Mouse (Mus musculus) frontal cortex, postnatal 10 days (tissue): ENCODE measurements around the gene Chst11.

ENCODE experiments used
- DNase-seq, 2 experiments: peaks; one replicate each; pipeline ENCODE4 v3.0.0; 2022; ENCODE audit warnings: low spot score in 2 of 2, mixed read lengths in 1 of 2

Gene Chst11

DNA sequence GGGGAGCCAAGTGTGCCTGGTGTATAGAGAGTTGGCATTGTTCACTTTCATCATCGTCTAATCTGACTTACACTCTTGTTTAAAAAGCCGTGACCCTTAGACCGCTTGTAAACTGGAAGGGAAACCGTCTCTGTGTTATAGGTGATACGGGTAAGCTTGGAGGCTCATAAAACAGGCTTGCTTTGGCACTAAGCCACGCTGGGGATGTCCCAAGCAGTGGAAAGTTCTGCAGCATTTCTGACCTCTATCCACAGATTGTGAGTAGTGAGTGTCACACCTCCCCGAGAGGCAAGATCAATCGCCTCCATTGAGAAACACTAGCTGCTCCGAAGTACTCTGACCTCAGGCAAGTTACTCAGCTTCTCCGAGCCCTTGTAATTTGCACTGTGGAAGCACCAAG, 47.3 kb downstream of the Chst11 start:
- DNase-seq = no peak

DNA sequence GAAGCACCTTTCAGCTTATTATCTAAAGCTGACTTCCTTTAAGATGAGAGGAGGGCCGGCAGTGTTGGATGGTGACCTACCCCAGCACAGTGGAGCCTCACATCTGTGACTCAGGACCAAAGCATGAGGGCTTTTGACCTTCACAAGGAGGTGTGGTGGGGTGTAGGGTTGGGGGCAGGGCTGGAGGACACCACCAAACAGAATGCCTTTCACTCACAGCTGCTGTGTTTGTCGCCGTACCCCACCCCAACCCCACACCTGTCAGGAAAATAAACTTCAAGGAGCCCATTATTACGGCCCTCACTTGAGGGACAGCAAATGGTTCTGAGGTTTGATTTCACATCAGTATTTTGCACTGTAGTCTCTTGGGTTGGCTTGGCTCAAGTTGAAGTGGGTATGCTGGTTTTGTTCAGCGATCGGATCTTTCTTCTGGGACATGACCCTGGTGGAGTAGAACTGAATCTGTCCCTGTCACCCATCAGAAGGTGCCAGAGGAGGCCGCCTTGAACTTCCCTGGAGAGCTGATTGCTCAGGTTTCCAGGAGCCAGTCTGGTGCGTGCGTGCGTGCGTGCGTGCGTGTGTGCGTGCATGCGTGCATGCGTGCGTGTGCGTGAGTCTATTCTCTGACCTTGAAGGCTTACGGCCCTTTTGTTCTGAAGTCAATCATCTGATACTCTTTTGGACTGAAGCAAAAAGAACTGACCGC, 51.2 kb downstream of the Chst11 start:
- DNase-seq = no peak

DNA sequence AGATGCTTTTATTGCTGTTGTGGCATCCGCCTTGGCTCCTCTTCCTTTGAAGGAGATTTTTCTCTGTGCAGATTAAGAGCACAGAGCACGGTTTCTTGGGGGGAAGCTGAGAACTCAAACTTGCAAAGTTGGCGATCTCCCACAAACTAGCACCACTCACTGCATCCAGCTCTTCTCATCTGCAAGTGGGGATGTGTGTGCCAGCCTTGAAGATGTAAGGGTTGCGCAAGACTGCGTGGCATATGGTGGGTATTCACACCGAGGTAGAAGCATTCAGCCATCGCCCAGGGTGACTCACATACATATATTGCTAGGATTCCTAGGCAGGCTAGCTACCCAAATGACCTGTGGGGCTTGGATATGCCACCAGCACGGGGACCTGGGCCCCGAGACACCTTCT, 52.9 kb downstream of the Chst11 start:
- DNase-seq = peak in 1 of 2 experiments; percentile 41

DNA sequence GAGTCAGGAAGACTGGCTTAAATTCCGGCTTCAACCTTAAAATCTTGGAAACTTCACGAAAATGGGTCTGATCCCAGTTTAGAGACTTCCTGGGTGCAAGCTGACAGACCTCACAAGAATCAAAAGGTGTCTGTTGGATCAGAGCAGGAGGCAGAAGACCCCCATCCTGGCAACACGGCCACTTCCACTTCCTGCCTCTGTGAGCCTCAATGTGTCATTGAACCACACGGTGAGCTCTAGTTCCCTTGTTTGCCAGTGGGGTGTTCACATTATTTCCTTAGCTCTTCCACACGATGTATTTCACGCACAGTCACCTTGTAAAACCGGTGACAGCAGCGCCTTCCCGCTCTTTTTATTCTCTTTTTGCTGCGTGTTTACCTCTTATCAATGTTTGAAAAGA, 54.1 kb downstream of the Chst11 start:
- DNase-seq = no peak

DNA sequence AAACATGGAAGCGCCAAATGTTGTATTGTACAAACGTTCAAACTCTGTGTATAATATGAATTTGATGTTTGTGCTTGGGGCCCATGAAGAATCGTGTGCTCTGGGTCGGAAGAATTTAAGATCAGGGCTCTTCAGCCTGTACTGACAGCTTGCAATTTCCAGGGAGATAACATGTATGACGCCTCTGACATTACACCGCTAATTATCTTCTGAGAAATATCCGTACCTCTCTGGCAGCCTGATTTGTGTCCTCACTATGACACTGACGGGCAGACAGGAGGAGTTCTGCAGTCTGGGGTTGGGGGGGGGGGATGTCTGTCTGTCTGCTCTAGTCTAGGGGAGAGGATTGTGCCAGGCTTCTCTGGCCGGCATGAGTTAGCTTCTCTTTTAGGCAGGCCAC, 56.6 kb downstream of the Chst11 start:
- DNase-seq = no peak

DNA sequence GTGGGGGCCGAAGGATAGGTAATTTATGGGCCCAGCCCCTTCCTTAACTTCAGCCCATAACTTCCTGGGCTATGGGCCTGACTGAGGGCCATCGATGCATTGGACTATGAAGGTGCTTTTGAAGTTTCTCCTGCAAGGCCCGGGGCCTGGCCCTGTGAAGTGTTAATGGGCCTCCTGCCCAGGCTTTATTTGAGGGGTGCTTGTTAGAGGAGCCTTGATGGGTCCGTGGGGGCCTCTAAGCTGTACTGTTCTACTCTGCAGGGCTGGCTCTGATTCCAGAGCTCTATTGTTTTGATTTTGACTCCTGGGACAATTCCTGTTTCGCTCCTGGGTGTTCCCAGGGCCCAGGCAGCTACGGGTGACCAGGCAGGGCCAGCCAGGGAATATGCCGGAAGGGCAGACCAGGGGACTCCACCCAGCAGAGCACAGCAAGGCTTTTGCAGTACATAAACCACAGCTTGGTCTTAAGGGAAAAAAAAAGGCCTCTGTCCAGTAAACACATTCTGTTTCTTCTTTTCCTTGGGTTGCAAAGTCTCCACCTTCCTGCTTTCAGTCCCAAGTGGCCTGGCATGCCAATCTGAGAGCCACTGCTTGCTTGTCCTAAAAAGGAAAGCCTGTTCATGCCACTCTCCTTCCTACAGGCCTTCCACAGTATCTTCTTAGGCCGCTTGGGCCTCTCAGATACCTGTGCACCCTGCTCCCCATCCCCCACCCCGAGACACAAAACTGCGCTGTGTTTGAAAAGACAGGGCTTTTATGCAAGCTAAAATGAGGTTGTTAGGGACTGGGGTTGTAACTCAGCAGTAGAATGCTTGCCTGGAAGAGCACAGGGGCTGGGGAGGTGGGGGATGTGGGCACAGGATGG, 57.5 kb downstream of the Chst11 start:
- DNase-seq = no peak

DNA sequence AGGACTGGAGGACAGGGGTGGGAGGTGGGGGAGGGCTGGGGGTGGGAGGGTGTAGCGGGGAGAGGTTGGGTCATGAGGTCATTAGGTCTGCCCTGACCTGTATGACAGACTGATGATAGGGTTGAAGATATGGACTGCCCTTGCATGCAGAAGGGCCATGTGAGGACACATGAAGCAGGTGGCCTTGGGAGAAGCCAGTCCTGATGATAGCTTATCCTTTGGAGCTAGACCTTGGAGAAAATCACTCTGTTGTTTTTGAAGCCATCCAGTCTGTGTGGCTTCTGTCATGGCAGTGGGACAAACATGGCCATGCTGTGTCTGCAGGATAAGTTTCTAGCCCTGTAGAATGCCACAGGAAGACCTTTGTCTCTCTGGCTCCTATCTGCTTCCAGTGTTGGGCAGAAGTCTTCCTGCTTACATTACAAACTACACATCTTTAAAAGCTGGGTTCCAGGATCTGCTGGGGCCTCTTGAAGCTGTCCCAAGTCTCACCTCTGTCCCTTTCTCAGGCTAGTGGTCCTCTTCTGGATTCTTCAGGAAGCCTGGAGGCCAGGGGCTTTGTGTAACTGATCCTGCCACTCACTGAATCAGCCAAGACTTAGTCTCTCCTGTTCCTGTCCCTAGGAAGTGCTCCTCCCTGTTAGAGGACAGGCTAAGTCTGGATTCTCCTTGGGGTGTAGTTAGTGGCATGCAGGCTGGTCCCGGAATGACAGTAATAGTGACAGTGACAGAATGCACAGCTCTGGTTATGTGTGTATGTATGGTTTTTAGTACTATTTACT, 58.4 kb downstream of the Chst11 start:
- DNase-seq = no peak

DNA sequence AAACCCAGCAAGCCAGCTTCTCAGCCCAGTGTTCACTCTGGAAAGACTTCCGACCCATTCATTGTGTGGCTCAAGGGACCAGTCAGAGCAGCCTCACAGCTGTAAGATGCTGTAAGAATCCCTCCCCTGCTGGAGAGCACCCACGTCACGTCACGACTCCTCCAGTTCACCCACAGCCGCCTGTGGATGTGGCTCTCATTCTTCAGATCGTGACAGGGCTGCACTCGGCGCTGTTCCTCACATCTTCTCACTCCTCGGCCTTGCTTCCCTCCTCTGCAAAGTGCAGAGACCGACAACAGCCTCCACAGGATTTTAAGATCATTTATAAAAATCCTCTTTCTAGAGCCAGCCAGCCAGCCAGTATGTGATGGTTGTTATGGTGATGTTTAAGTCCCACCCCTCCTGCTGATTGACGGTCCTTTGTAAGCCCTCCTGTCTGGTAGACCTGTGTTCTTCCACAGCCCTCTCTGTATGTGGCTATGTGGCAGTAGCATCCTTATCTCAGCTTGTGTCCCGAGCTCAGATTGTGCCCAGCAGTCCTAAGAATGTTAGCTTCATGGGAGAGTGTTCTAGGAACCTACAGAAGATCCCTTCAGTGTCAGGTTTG, 64.0 kb downstream of the Chst11 start:
- DNase-seq = peak; percentile 35 to 56

DNA sequence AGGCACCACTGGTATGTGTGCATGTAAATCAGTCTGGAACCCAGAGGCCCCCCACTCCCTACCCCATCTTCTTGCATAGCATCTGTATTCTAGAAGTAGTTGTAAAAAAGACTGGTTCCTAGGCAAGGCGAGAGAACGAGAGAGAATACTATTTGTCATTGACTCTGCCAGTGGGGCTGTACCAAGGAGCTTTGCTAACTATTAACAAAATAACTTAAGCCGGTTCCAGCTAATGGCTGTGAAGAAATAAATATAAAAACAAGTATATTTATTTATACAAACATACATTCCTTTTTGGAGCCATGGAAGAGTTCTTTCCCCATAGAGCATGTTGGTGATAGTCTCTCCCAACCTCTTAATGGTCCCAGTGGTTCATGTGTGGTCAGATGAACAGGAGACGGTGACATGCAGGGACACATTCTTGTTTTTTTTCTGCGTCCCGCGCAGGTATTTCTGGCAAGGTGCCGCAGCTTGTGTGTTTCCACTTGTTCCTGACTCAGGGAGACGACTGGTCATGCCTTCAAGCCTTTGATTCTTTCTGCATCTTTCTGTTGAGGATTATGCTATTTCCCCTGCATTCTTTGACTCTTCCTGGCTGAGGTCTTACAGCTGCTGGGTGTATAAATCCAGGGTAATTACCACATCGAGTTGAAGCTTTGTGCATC, 68.7 kb downstream of the Chst11 start:
- no peak for DNase-seq

DNA sequence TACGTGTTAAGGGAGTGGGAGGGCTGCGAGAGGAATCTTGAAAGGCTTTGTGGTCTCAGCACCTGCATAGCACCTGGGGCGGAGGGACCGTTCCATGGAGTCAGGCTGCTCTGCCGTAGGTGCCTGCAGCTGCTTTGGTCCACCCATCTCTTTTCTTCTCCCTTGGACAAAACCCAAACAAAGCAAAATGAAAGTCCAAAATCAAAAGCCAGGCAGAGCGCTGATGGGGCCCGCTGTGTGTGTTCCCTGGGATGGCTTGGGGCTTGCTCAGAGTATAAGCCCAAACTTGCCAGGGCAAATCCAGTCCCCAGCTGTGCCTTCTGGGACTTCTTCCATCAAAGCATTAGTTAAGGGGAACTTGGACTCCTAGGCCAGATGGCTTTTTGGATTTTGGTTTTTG, 71.0 kb downstream of the Chst11 start:
- no peak for DNase-seq

DNA sequence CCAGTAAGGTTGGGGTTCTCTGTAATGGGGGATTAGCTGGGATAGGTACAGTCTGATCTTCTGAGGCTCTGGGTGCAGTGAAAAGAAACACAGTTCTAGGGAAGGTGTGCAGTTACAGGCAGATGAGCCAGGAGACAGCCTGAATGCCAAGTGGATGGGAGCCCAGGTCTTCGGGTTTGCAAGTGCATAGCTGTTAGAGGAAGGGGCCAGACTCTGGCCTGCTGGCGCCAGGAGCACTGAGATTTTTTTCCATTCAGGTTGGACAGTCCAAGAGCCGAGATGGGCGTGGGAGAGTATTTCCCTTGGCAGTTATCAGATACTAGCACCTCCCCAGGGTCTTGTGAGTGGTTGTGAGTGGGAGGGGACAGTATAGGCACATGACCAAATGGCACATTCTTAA, 71.6 kb downstream of the Chst11 start:
- DNase-seq = no peak

DNA sequence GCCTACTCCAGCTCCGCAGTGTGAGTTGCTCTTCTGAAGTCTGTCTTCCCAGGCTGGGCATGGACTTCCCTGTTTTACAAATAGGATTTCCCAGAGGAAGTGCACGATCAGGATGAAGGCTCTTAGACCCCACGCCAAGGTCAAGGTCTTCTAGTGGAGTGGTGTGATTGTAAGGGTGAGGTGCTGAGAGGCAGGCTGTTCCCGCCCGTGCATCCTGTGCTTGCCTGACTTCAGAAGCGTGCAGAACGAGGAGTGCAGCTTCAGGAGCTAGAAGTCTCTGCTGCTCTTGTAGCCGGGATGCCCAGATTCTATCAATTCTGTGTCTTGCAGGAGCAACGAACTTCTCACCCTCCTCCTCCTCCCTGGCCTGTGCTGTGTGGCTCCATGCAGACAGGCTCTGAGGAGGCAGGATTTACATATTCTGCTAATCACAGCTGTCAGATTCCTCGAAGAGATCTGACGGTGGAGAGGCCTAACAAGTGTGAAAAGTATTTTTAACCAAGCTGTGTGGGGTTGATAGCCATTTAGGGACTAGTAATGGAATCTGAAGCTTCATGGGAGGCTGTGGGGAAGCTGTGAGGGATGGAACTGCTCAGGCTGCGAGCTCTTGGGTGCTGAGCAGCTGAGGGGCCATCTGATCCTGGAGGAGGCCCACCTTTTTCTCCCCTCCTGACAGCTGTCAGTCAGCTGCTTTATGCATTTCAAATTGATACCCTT, 74.9 kb downstream of the Chst11 start:
- DNase-seq = no peak

DNA sequence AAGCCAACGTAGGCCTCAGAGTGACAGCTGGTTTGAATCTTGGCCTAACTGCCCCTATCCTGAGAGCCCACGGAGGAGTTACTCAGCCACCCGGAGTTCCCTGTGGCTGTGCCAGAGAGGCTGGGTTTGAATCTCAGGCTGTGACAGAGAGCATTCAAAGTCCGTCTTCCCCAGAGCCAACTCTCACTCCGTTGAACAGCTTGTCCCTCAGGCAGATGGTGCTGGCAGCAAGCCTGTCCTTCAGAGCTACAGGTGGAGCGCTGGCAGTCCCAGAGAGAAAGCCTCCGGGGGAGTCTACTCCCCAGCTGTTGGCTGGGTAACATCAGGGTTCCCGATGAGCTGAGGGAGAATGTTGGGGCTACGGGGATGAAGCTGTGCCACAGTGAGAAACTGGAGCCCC, 77.0 kb downstream of the Chst11 start:
- peak; percentile 56 to 57 for DNase-seq

DNA sequence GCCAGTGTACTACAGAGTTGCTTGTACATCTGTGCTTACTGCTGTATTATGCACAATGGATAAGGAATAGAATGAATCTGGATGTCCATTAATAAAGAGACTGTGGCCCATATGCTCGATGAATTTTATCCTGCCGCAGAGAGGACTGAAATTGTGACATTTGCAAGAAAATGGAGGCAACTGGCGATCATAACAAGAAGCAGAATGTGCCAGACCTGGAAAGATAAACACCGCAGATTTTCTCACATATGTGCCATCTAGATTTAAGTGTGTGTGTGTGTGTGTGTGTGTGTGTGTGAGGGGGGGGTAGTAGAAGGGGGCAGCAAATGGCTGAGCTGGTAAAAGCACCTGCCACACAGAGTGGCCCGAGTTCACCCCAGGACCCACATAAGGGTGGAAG, 79.5 kb downstream of the Chst11 start:
- no peak for DNase-seq

DNA sequence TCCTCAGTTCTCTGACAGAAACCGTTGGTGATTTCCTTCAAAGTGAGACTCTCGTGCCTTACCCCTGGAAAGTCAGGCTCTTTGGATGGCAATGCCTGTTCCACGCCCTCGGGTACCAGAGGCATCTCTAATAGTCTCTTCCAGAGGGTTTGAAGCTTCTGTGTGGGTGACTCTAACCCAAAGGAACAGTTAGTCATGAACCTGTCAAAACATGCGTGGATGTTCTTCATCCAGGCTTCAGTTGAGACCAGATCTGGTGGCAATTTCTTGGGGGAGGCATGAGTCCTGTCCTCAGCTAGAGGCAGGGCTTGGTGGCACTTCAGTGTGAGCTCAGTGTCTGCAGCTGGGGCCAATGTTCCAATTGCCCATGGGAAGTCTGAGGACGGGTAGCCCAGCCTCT, 80.9 kb downstream of the Chst11 start:
- DNase-seq = no peak

DNA sequence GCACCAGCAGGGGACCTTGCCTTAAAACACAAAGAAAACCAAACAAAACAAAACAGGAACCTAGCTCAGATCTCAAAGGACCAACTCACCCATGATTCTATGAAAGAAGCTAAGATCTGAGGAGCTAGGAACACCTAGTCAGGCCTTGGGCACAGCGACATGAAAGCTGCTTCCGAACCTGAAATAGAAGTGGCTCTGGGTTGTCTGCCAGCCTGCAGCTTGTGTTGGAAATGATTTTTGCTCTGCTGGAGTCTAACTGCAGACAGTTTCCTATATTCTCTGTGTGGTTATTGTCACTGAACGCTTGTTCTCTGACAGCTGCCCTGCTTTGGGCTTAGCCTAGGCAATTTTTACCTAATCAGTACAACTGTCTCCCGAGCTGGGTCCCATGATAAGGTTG, 82.0 kb downstream of the Chst11 start:
- no peak for DNase-seq

DNA sequence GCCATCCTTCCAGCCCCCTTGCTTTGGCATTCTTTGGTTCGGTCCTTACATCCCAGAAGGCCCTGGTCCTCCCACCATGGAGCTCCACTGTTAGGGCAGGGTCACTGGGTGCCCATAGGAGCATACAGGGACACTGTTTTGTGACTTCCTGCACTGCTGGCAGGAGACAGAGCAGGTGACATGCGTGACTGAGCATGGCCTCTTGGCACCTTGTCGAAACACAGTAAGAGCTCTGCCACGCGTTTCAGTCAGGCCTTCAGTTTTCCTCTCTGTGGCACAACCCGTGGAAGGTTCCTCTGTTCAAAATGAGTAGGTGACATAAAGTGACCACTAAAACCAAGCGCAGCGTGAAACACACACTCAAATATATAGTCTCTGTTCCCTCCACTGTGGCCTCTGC, 83.2 kb downstream of the Chst11 start:
- DNase-seq = no peak

DNA sequence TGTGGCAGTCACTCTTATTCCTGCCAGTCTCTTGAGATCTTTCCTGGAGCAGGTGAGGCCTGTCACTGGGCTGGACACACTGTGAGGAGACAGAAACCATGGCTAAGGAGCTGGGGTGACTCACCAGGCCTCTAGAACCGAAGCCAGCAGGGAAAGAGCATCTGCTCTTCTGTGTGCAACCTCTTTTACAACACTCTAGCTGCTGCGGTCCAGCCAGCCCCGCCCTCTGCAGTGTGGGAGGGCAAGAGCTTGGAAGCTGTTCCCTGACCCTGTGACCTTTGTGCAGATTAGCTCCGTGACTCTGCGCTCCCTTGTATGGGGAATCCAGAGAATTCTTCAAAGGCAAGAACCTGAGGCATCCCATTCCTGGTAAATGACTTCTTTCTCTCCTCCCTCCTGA, 84.5 kb downstream of the Chst11 start:
- DNase-seq = no peak

DNA sequence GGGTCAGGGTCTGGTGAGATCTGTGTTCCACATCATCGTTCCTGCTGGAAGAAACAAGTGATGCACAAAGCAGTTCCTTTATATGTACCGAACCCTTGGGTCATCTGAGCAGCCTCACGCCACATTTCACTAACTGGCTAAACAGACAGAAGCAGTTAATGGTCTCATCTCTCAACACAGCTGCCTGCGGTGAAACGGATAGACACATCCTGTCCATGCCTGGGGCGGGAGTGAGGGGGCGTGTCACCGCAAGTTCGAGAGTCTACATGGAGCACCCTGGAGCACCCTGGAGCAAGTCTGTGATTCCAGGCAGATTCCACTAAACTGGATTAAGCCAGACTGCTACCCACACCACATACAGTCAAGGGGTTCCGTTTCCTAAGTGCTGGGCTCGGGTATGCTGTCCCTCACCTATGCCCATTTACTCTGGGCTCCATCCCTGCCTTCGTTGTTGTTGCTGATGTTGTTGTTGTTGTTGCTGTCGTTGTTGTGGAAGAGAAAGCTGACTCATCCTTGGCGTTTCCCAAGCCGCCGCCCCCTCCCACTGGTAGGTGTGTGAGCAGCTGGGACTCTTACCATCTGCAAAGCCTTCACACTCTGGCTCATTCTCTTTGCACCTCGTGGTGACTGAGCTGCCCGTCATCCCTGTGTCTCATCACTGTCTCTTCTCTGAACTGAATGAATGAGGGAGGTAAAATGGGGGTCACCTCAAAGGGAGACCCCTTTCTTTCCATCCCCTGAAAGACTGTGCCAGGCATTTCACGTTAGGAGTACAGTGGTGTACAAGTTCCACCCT, 86.7 kb downstream of the Chst11 start:
- DNase-seq = no peak

DNA sequence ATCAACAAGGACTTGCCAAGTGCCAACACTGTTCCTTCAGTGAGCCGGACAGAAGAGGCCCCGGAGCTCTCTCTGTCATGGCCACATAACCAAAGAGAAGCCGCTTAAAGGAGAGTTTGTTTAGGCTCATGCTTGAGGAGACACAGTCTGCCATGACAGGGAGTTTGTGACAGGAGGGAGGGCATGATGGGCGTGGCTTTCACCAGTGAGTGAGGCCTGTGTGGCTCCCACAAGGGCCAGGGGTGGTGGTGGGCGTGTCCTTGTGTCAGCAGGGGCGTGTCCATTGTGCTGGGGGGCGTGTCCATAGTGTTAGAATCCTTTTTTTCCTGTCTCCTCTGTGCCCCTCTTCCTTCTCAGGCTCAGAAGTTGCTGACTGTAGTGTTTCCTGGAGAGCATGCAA, 87.8 kb downstream of the Chst11 start:
- no peak for DNase-seq
